Mouse (Mus musculus) CH12.LX (cell line): Measurements from ENCODE around the gene Kif1a. TPM values are rescaled to one million over a fixed set of nuclear protein-coding genes. Genes with fewer than 3 reads are reported as not detected.

Source experiments
- DNase-seq: peaks from one replicate; pipeline ENCODE4 v3.0.0-alpha.2; 2013; ENCODE audit errors: extremely low read depth
- H3K27ac ChIP-seq: 2 replicates; pipeline ENCODE4 v1.5.1; 2012; ENCODE audit warnings: low read depth, mild to moderate bottlenecking, control low read depth, moderate library complexity; ENCODE audit not compliant: insufficient read depth
- H3K27me3 ChIP-seq: replicated peaks from 2 replicates; pipeline ENCODE3; 2012; ENCODE audit warnings: inconsistent platforms
- H3K36me3 ChIP-seq, 2 experiments: replicated peaks in 1 of 2; 2 replicates each; pipeline versions ENCODE3 to v1.6.1; 2012; ENCODE audit warnings: inconsistent platforms in 1 of 2, low read length in 1 of 2, mild to moderate bottlenecking in 1 of 2, mixed read lengths in 1 of 2, moderate library complexity in 1 of 2; ENCODE audit not compliant: control insufficient read depth in 1 of 2, insufficient read depth in 1 of 2
- H3K4me1 ChIP-seq, 2 experiments: 2 replicates each; pipeline ENCODE4 v1.6.1; 2012; ENCODE audit warnings: inconsistent platforms in 1 of 2, moderate library complexity in 1 of 2; ENCODE audit not compliant: insufficient read depth in 2 of 2, control insufficient read depth in 1 of 2
- H3K4me2 ChIP-seq: 2 replicates; pipeline ENCODE4 v1.6.1; 2012; ENCODE audit warnings: low read depth, mild to moderate bottlenecking, control low read depth; ENCODE audit not compliant: poor library complexity, insufficient read depth, severe bottlenecking
- H3K4me3 ChIP-seq, 3 experiments: fragments of 150-350 bp in 1 of 3; sonication (generic) in 1 of 3; replicated peaks in 1 of 3; 2 replicates each; pipeline versions ENCODE3 to v1.5.1; 2011 to 2012; ENCODE audit warnings: low read depth in 2 of 3, low read length in 2 of 3, mild to moderate bottlenecking in 2 of 3, moderate library complexity in 2 of 3, control low read depth in 1 of 3, improper control_type of control experiment in 1 of 3, inconsistent platforms in 1 of 3, mixed read lengths in 1 of 3; ENCODE audit not compliant: poor library complexity in 1 of 3
- H3K79me2 ChIP-seq: replicated peaks from 2 replicates; pipeline ENCODE4 v1.6.1; 2012; ENCODE audit warnings: mild to moderate bottlenecking, moderate library complexity; ENCODE audit not compliant: control insufficient read depth, poor library complexity, insufficient read depth, severe bottlenecking; ENCODE audit errors: extremely low read depth
- H3K9ac ChIP-seq: 2 replicates; pipeline ENCODE4 v1.6.1; 2012; ENCODE audit warnings: low read depth, mild to moderate bottlenecking, control low read depth, moderate library complexity; ENCODE audit not compliant: insufficient read depth
- H3K9me3 ChIP-seq: replicated peaks from 2 replicates; pipeline ENCODE3; 2012; ENCODE audit warnings: low read length, inconsistent platforms, mixed read lengths
- CTCF ChIP-seq, 2 experiments: IDR thresholded peaks in 1 of 2; conservative IDR thresholded peaks in 1 of 2; 2 replicates each; pipeline ENCODE4 v1.5.1; 2011 to 2012; ENCODE audit warnings: low read depth in 2 of 2, low read length in 2 of 2, improper control_type of control experiment in 1 of 2, inconsistent platforms in 1 of 2, mild to moderate bottlenecking in 1 of 2, moderate library complexity in 1 of 2
- E2F4 ChIP-seq: IDR thresholded peaks from 2 replicates; pipeline ENCODE4 v1.6.1; 2011; ENCODE audit warnings: low read depth, low read length, improper control_type of control experiment; ENCODE audit not compliant: insufficient replicate concordance
- GABPA ChIP-seq: IDR thresholded peaks from 2 replicates; pipeline ENCODE4 v1.6.1; 2012; ENCODE audit warnings: low read depth, low read length, improper control_type of control experiment, inconsistent platforms; ENCODE audit not compliant: insufficient replicate concordance
- HCFC1 ChIP-seq: IDR thresholded peaks from 2 replicates; pipeline ENCODE4 v1.6.1; 2012; ENCODE audit warnings: low read depth, mild to moderate bottlenecking, inconsistent platforms, low read length, improper control_type of control experiment
- MAFK ChIP-seq: IDR thresholded peaks from 2 replicates; pipeline ENCODE4 v1.6.1; 2011; ENCODE audit warnings: low read length, improper control_type of control experiment; ENCODE audit not compliant: insufficient replicate concordance
- MAZ ChIP-seq: IDR thresholded peaks from 2 replicates; pipeline ENCODE4 v1.6.1; 2012; ENCODE audit warnings: low read depth, mild to moderate bottlenecking, inconsistent platforms, low read length, improper control_type of control experiment, moderate library complexity
- MEF2A ChIP-seq: IDR thresholded peaks from 2 replicates; pipeline ENCODE4 v1.6.1; 2014; ENCODE audit warnings: low read depth, mild to moderate bottlenecking, inconsistent platforms, low read length, improper control_type of control experiment, borderline replicate concordance
- MXI1 ChIP-seq: IDR thresholded peaks from 2 replicates; pipeline ENCODE4 v1.6.1; 2011; ENCODE audit warnings: mild to moderate bottlenecking, low read depth, low read length, improper control_type of control experiment
- NELFE ChIP-seq: IDR thresholded peaks from 2 replicates; pipeline ENCODE4 v1.6.1; 2011; ENCODE audit warnings: low read depth, low read length, improper control_type of control experiment
- POLR2A ChIP-seq: IDR thresholded peaks from 2 replicates; pipeline ENCODE4 v1.6.1; 2011; ENCODE audit warnings: low read depth, mild to moderate bottlenecking, improper control_type of control experiment, low read length
- RAD21 ChIP-seq: IDR thresholded peaks from 2 replicates; pipeline ENCODE4 v1.6.1; 2011; ENCODE audit warnings: low read depth, mild to moderate bottlenecking, low read length, improper control_type of control experiment, moderate library complexity
- ZKSCAN1 ChIP-seq: IDR thresholded peaks from 2 replicates; pipeline ENCODE4 v1.6.1; 2012; ENCODE audit warnings: low read depth, inconsistent platforms, low read length, improper control_type of control experiment, borderline replicate concordance
- ZNF384 ChIP-seq: IDR thresholded peaks from 2 replicates; pipeline ENCODE4 v1.6.1; 2012; ENCODE audit warnings: low read depth, low read length, improper control_type of control experiment, inconsistent platforms
- dilution Hi-C: fragments of 300-500 bp; cut with MboI; formaldehyde crosslinking; loops from 2 replicates; pipeline ENCODE4 v1.14.3; 2020; ENCODE audit warnings: low sequenced_read_pairs; ENCODE audit not compliant: extremely low pct_unique_long_range_greater_than_20kb, extremely low pct_ligation_motif_present
- in situ Hi-C: fragments of 300-500 bp; cut with MboI; formaldehyde crosslinking; loops from 3 replicates; pipeline ENCODE4 v1.14.3; 2019; ENCODE audit warnings: low sequenced_read_pairs, low pct_ligation_motif_present, low pct_unique_long_range_greater_than_20kb, mixed read lengths
- polyA plus RNA-seq: library from polyadenylated mRNA; unstranded; fragments of >175 nt; gene quantifications from 2 replicates; pipeline ENCODE4 v1.2.1, GENCODE M21; 2012; ENCODE audit warnings: low read depth; ENCODE audit not compliant: insufficient read length
- total RNA-seq, 2 experiments: library from RNA; depleted of rRNA; stranded (reverse); fragments of 300-350 nt in 1 of 2; fragments of >200 nt in 1 of 2; gene quantifications; 2 replicates each; pipeline ENCODE4 v1.2.3; 2012 to 2014

Gene Kif1a
- total and polyA plus RNA-seq, 3 experiments, result 0.17 to 0.61 (median 0.17) TPM

DNA sequence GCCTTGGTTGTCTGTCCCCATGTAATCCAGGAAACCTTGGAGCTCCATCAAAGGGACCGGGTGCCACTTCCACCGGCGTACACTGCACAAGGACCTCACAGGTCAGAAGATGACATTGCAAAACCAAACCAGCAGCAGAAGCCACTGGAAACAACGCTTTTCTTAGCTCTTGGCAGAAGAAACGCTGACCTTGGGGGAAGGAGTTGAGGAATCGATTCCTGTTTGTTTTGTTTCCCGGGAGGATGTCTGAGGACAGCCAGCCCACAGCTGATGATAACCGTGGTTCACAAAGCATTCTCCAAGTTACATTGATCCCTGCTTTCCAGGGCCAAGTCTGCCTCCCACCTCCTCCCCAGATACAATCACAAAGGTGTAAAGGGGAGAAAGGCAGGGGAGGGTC is 22.3 kb upstream of the Kif1a start:
- Histone ChIP-seq H3K9ac (no peak overlapping the region), H3K9me3 (peaks cover 3% of the 10 kb centered on the region), H3K79me2 (no peaks in the 10 kb centered on the region), H3K4me1 (no peaks in the 10 kb centered on the region), H3K27me3 (peaks cover 81% of the 10 kb centered on the region), H3K36me3 (no peaks in the 10 kb centered on the region), H3K27ac (no peak overlapping the region), H3K4me2 (no peak overlapping the region), H3K4me3 (no peak overlapping the region)
- no peak for DNase-seq
- in situ Hi-C loops, result no loop called here
- TF ChIP-seq POLR2A (no peak), CTCF (conservative IDR thresholded peaks at IDR 0.05 in 1 of 2, IDR thresholded peaks at IDR 0.05 in 1 of 2; ENCODE audit: low read depth in 2 of 2, low read length in 2 of 2) (no peak)
- dilution Hi-C loops, result no loop called here

DNA sequence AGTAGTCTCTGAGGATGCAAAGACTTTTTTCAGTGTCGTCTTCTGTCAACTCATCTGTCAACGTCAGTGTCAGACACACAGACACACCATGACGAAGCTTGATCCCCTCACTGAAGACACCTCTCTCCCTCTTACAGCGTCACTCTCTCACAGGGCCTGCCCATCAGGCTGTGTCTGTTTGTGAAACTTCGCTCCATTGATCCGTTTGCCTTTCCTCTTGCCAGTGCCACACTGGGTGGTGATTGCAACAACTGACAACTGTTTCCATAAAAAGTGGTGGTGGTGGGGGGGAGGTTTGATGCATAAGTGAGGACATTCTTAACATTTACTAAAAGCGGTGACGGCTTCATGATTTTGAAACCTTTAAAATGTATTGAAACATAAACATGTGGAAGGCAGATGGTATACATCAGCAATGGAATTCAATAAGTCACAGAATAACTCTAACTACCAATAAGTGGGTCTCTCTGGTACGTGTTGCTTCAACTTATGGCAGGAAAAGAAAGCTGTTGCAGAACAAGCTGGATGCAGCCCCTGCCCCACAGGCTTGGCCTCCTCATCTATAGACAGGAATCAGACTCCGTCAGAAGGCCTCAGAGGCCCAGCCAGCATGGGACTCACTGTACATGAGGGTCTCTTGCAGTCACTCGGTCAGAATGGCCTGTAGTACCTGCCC is 21.6 kb upstream of the Kif1a start:
- Histone ChIP-seq H3K4me3 (no peak overlapping the region), H3K4me2 (no peak overlapping the region), H3K27me3 (peaks cover 77% of the 10 kb centered on the region), H3K36me3 (no peaks in the 10 kb centered on the region), H3K79me2 (no peaks in the 10 kb centered on the region), H3K27ac (no peak overlapping the region), H3K4me1 (no peaks in the 10 kb centered on the region), H3K9me3 (peaks cover 3% of the 10 kb centered on the region), H3K9ac (no peak overlapping the region)
- DNase-seq, result no peak
- in situ Hi-C loops, result no loop called here
- no peak for TF ChIP-seq HCFC1
- dilution Hi-C loops, result no loop called here

DNA sequence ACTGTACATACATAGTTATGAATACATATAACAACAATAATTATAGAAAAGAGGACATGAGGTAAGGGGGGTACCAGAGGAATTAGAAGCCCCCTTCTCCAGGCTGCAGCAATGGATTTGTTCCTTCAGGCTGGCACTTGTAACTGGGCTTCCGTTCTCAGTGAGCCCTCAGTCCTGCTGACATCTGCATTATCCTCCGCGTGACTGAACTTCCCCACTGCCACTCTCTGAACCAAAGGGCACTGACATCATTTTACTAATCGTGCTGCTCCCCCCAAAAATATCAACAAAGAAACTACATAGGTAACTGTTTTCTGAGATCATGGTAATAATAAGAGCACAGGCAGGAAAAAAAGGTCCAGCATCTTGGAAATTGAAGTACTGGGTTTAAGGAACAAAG is 17.1 kb upstream of the Kif1a start:
- Histone ChIP-seq H3K79me2 (no peaks in the 10 kb centered on the region), H3K9me3 (no peaks in the 10 kb centered on the region), H3K36me3 (no peaks in the 10 kb centered on the region), H3K27ac (no peak overlapping the region), H3K9ac (no peak overlapping the region), H3K4me3 (no peak overlapping the region), H3K4me2 (no peak overlapping the region)
- dilution Hi-C loops, result no loop called here
- in situ Hi-C loops, result no loop called here
- DNase-seq, result no peak
- TF ChIP-seq ZNF384 (no peak), MXI1 (no peak), RAD21 (no peak), ZKSCAN1 (no peak), E2F4 (no peak), MAZ (no peak), MEF2A (no peak), NELFE (no peak), MAFK (no peak), GABPA (no peak)
- TF ChIP-seq, all 38 proteins: peak for 0
- H3K4me1 ChIP-seq, result peaks cover 0 to 8% of the 10 kb centered on the region in 2 experiments; a peak in 2 of 4 replicates
- H3K27me3 ChIP-seq, result peaks cover 73% of the 10 kb centered on the region
